Comparison of ENCODE assay signal across 8 mouse cellular contexts in genomic region chr1:187607065-187608047, GRCm38 (mm10). TPM values are rescaled to one million over a fixed set of nuclear protein-coding genes. Genes with fewer than 3 reads are reported as not detected.
A peak's percentile ranks its signal among the peaks of the same experiment; 100 is the strongest.
DNase-seq lines count a peak whose midpoint lies in the region; ATAC-seq and TF ChIP-seq lines count a peak whose summit lies in the region.

No protein-coding gene starts in this region.

- no peak overlapping the region for H3K4me3 ChIP-seq in kidney, adult 2 months (ENCODE audit: insufficient read depth, low read depth, low read length)
- H3K4me3 ChIP-seq in midbrain, embryonic 11.5 days (ENCODE audit: low read depth, low read length), result no peak overlapping the region; the same call in 1 of the 2 replicates

- no peaks in the 10 kb centered on the region for H3K9me3 ChIP-seq in midbrain, embryonic 11.5 days (ENCODE audit: control insufficient read depth, low read length)

- intact Hi-C loops in left cerebral cortex, postnatal 14 days (cut with DNase I), result no loop called here
- intact Hi-C loops in left cerebral cortex, postnatal 4 days (cut with DNase I), result no loop called here

- no peak for TF ChIP-seq POLR2A in kidney, adult 2 months (IDR thresholded peaks at IDR 0.05; ENCODE audit: low read depth, low read length)

- no peak overlapping the region for H3K4me2 ChIP-seq in midbrain, embryonic 11.5 days

- peak; percentile 13 for DNase-seq in adrenal gland, postnatal 10 days
- no peak for DNase-seq in adrenal gland, adult 8-10 months
- peak; percentile 25 for DNase-seq in embryo, embryonic 11 days
- peak; percentile 81 for DNase-seq in kidney, adult 2 months
- peak; percentile 94 for DNase-seq in midbrain, embryonic 11.5 days (ENCODE audit: low spot score, missing footprints)
- no peak for DNase-seq in left cerebral cortex, postnatal 14 days (ENCODE audit: low spot score in 2 of 2)
- DNase-seq in spleen, postnatal 14 days (ENCODE audit: low spot score in 2 of 2), result no peak
- no peak for DNase-seq in left cerebral cortex, postnatal 4 days

- H3K9ac ChIP-seq in midbrain, embryonic 11.5 days (ENCODE audit: low read length), result no peak overlapping the region

- H3K4me1 ChIP-seq in kidney, adult 2 months (ENCODE audit: control insufficient read depth, insufficient read depth, low read length), result peaks cover 27% of the 10 kb centered on the region
- H3K4me1 ChIP-seq in midbrain, embryonic 11.5 days (ENCODE audit: control insufficient read depth, insufficient read depth, low read length), result peaks cover 32% of the 10 kb centered on the region

- H3K36me3 ChIP-seq in kidney, adult 2 months (ENCODE audit: control insufficient read depth, insufficient read depth, low read length), result no peaks in the 10 kb centered on the region
- no peaks in the 10 kb centered on the region for H3K36me3 ChIP-seq in midbrain, embryonic 11.5 days (ENCODE audit: control insufficient read depth, insufficient read depth, low read length)

- 0 out of 2 replicates have a peak, but pooled peaks have one; percentile 12 for ATAC-seq in midbrain, embryonic 11.5 days (ENCODE audit: low FRiP score)

- 30% methylated on average over 47 of the region's 47 CpGs for WGBS in kidney, adult 2 months
- WGBS in midbrain, embryonic 11.5 days, result under 1% methylated on average over 46 of the region's 47 CpGs

- no peak for TF ChIP-seq CTCF in kidney, adult 2 months (conservative IDR thresholded peaks at IDR 0.05; ENCODE audit: insufficient read depth, insufficient read length, low read depth, low read length)

- H3K27me3 ChIP-seq in kidney, adult 2 months (replicated peaks; ENCODE audit: control insufficient read depth, insufficient read depth, low read length), result no peaks in the 10 kb centered on the region
- peaks cover 83% of the 10 kb centered on the region for H3K27me3 ChIP-seq in midbrain, embryonic 11.5 days (ENCODE audit: control insufficient read depth, insufficient read depth, low read length)

- no peak overlapping the region for H3K27ac ChIP-seq in kidney, adult 2 months (ENCODE audit: insufficient read depth, low read depth, low read length)
- H3K27ac ChIP-seq in midbrain, embryonic 11.5 days (ENCODE audit: low read depth, low read length), result no peak overlapping the region

RNA-seq across cellular contexts. Expression of gene Esrrg, which starts 1.2 kb away (rescaled TPM):
- total RNA-seq in adrenal gland, postnatal 10 days (2021), result 10 to 100 TPM; 18.8 to 28.7 TPM
- total RNA-seq in adrenal gland, adult 8-10 months (2022), result 10 to 100 TPM; 10.0 to 30.1 (median 15.7) TPM
- 19.5 and 24.2 TPM in 2 replicates for polyA plus RNA-seq in kidney, adult 2 months (2012; rRNA removed)
- 5.9 and 7.5 TPM in 2 replicates for polyA plus RNA-seq in midbrain, embryonic 11.5 days (2014; fragmentation: Nextera tagmentation; extraction: Ambion mirVana)
- 10 to 100 TPM; 21.6 to 25.1 TPM for total RNA-seq in left cerebral cortex, postnatal 14 days (2021)
- 10 to 100 TPM; 15.7 to 19.6 TPM for total RNA-seq in left cerebral cortex, postnatal 4 days (2021)

Comparison
In these comparisons a context has a peak if more than half of its experiments do, and no peak if none do; other contexts are left out.
1. DNase-seq: peak in adrenal gland, postnatal 10 days (single experiment), embryo, embryonic 11 days (single experiment), kidney, adult 2 months (single experiment) and midbrain, embryonic 11.5 days (single experiment); none in adrenal gland, adult 8-10 months (single experiment), left cerebral cortex, postnatal 14 days (0 of 2), spleen, postnatal 14 days (0 of 2) and left cerebral cortex, postnatal 4 days (single experiment).